Mouse (Mus musculus) kidney, adult 18-20 months (tissue): ENCODE results near the gene Gm20388.
"Not testable (repeated sequence)": the region's sequence is repeated elsewhere in the genome, so short reads cannot be mapped to it uniquely, and the experiment has no call there.

ENCODE experiments used
- DNase-seq: peaks from one replicate; pipeline ENCODE4 v3.0.0; 2021

The Gm20388 gene

GRCm38 (mm10) chr8:123387041-123387440 lies 3476.4 kb downstream of the Gm20388 start:
- no peak for DNase-seq

- DNase-seq: no peak
These were observed 3477.2 kb downstream of the Gm20388 start for GRCm38 (mm10) chr8:123387801-123388200.

- DNase-seq: peak; percentile 65
These were observed 3478.4 kb downstream of the Gm20388 start for GRCm38 (mm10) chr8:123389026-123389425.

- DNase-seq: no peak
These were observed 3487.7 kb downstream of the Gm20388 start for GRCm38 (mm10) chr8:123398308-123398707.

- no peak for DNase-seq
These were observed 3491.3 kb downstream of the Gm20388 start for GRCm38 (mm10) chr8:123401936-123402335.

- DNase-seq: no peak
These were observed 3492.2 kb downstream of the Gm20388 start for GRCm38 (mm10) chr8:123402730-123403326.

- DNase-seq: no peak
These were observed 3493.9 kb downstream of the Gm20388 start for GRCm38 (mm10) chr8:123404521-123404920.

- DNase-seq: peak; percentile 73
These were observed 3496.1 kb downstream of the Gm20388 start, which contains the start of gene Mc1r for GRCm38 (mm10) chr8:123406786-123407185. Mc1r (plus strand) TSS chr8:123407107.

- no peak for DNase-seq
These were observed 3497.0 kb downstream of the Gm20388 start for GRCm38 (mm10) chr8:123407612-123408011.

- no peak for DNase-seq
These were observed 3498.2 kb downstream of the Gm20388 start for GRCm38 (mm10) chr8:123408586-123409544.

GRCm38 (mm10) chr8:123410049-123410587 lies 3499.5 kb downstream of the Gm20388 start:
- no peak for DNase-seq

- no peak for DNase-seq
These were observed 3500.1 kb downstream of the Gm20388 start for GRCm38 (mm10) chr8:123410788-123411187.

- DNase-seq: peak; percentile 38
These were observed 3500.6 kb downstream of the Gm20388 start, which contains the start of gene Tubb3 for GRCm38 (mm10) chr8:123411246-123411645. Tubb3 (plus strand) TSS chr8:123411424.

- no peak for DNase-seq
These were observed 3501.2 kb downstream of the Gm20388 start for GRCm38 (mm10) chr8:123411781-123412327.

- DNase-seq: no peak
These were observed 3502.0 kb downstream of the Gm20388 start for GRCm38 (mm10) chr8:123412560-123413170.

GRCm38 (mm10) chr8:123414255-123414654 lies 3503.6 kb downstream of the Gm20388 start:
- DNase-seq: no peak

GRCm38 (mm10) chr8:123414997-123415696 lies 3504.5 kb downstream of the Gm20388 start:
- DNase-seq: not testable (repeated sequence)

GRCm38 (mm10) chr8:123415967-123416943 lies 3505.6 kb downstream of the Gm20388 start:
- DNase-seq: no peak

- no peak for DNase-seq
These were observed 3506.4 kb downstream of the Gm20388 start for GRCm38 (mm10) chr8:123416944-123417555.

- DNase-seq: no peak
These were observed 3509.1 kb downstream of the Gm20388 start for GRCm38 (mm10) chr8:123419711-123420110.
